Mouse (Mus musculus) testis, adult 2 months (tissue): ENCODE results near the gene Med12l.

Source experiments
- CTCF ChIP-seq: fragments of 200-500 bp; IDR thresholded peaks from 2 replicates; pipeline ENCODE4 v1.5.1; 2012; ENCODE audit warnings: low read depth, mild to moderate bottlenecking, inconsistent platforms, low read length, moderate library complexity; ENCODE audit not compliant: control insufficient read depth, insufficient read depth, insufficient replicate concordance
- POLR2A ChIP-seq: fragments of 200-500 bp; IDR thresholded peaks from 2 replicates; pipeline ENCODE4 v1.6.1; 2012; ENCODE audit warnings: low read depth, mild to moderate bottlenecking, inconsistent platforms, low read length, moderate library complexity; ENCODE audit not compliant: control insufficient read depth

- TF ChIP-seq CTCF (no peak), POLR2A (no peak)
These were observed 171.2 kb downstream of the Med12l start for GRCm38 (mm10) chr3:59176871-59177270.
